Comparison of ENCODE assay signal across 9 mouse cellular contexts in genomic region chr1:44120074-44120406, GRCm38 (mm10). TPM values are rescaled to one million over a fixed set of nuclear protein-coding genes. Genes with fewer than 3 reads are reported as not detected.
A peak's percentile ranks its signal among the peaks of the same experiment; 100 is the strongest.
DNase-seq lines count a peak whose midpoint lies in the region; ATAC-seq and TF ChIP-seq lines count a peak whose summit lies in the region.
"Had no signal": no experiment of that assay in that cellular context is flagged by ENCODE, and none has a peak within 500 bp of the region (broad histone marks: within the 10 kb centered on the region; RNA-seq: fewer than 3 reads in every experiment).

No protein-coding gene starts in this region.

- H3K4me2 ChIP-seq in kidney, postnatal 0 days (ENCODE audit: low read length): peak overlapping the region; percentile 88
- peak overlapping the region; percentile 79 for H3K4me2 ChIP-seq in embryonic facial prominence, embryonic 12.5 days (replicated peaks)
- peak overlapping the region; percentile 56 for H3K4me2 ChIP-seq in intestine, embryonic 14.5 days (ENCODE audit: low read length)
- peak overlapping the region; percentile 91 for H3K4me2 ChIP-seq in myocyte (ENCODE audit: low read depth)

- peak overlapping the region; percentile 65 for H3K9ac ChIP-seq in kidney, postnatal 0 days (ENCODE audit: low read depth, low read length)
- H3K9ac ChIP-seq in embryonic facial prominence, embryonic 12.5 days: peak overlapping the region; percentile 84
- H3K9ac ChIP-seq in intestine, embryonic 14.5 days (ENCODE audit: low read length): peak overlapping the region; percentile 65

- peak overlapping the region; percentile 71 for H3K4me3 ChIP-seq in kidney, postnatal 0 days (replicated peaks; ENCODE audit: low read depth, low read length)
- peak overlapping the region; percentile 75 for H3K4me3 ChIP-seq in embryonic facial prominence, embryonic 12.5 days
- H3K4me3 ChIP-seq in intestine, embryonic 14.5 days (ENCODE audit: low read depth, low read length): peak overlapping the region; percentile 82
- peak overlapping the region; percentile 78 for H3K4me3 ChIP-seq in myocyte

- H3K27ac ChIP-seq in kidney, postnatal 0 days: peak overlapping the region; percentile 95
- peak overlapping the region; percentile 90 for H3K27ac ChIP-seq in embryonic facial prominence, embryonic 12.5 days
- H3K27ac ChIP-seq in intestine, embryonic 14.5 days (ENCODE audit: low read depth): peak overlapping the region; percentile 95

- no peak for DNase-seq in kidney, postnatal 0 days (ENCODE audit: low spot score)
- no peak for DNase-seq in kidney, postnatal 36 days
- DNase-seq in intestine, embryonic 14.5 days (ENCODE audit: low spot score): no peak
- no peak for DNase-seq in retina, embryonic 14.5 days (ENCODE audit: low spot score)
- no peak for DNase-seq in layer of hippocampus, adult 18-20 months (ENCODE audit: low spot score in 2 of 2)
- no peak for DNase-seq in right cerebral cortex, postnatal 25 days

- H3K4me1 ChIP-seq in kidney, postnatal 0 days (replicated peaks; ENCODE audit: insufficient read depth, low read length): no peaks in the 10 kb centered on the region; the same call in 1 of the 2 replicates
- peaks cover 8% of the 10 kb centered on the region for H3K4me1 ChIP-seq in embryonic facial prominence, embryonic 12.5 days
- peaks cover 4% of the 10 kb centered on the region; the same call in 1 of the 2 replicates for H3K4me1 ChIP-seq in intestine, embryonic 14.5 days (replicated peaks; ENCODE audit: control insufficient read depth, insufficient read depth, low read length)

- WGBS in kidney, postnatal 0 days: 1% methylated on average over 6 of the region's 6 CpGs
- 5% methylated on average over 6 of the region's 6 CpGs for WGBS in embryonic facial prominence, embryonic 12.5 days
- WGBS in intestine, embryonic 14.5 days: 4% methylated on average over 6 of the region's 6 CpGs

- H3ac ChIP-seq in myocyte (ENCODE audit: control insufficient read depth, insufficient read length): peak overlapping the region; percentile 82

- H3K9me3 ChIP-seq in kidney, postnatal 0 days (replicated peaks; ENCODE audit: low read length): no peaks in the 10 kb centered on the region
- no peaks in the 10 kb centered on the region for H3K9me3 ChIP-seq in embryonic facial prominence, embryonic 12.5 days
- no peaks in the 10 kb centered on the region for H3K9me3 ChIP-seq in intestine, embryonic 14.5 days (ENCODE audit: control insufficient read depth, low read length)

- ATAC-seq in kidney, postnatal 0 days (replicated peaks; ENCODE audit: low FRiP score, low read depth): no peak; the same call in 1 of the 2 replicates
- ATAC-seq in embryonic facial prominence, embryonic 12.5 days (ENCODE audit: insufficient number of reproducible peaks, insufficient read depth, low FRiP score, low TSS enrichment): no peak
- ATAC-seq in intestine, embryonic 14.5 days (replicated peaks; ENCODE audit: low FRiP score, low TSS enrichment, low read depth): peak; percentile 37

- no peaks in the 10 kb centered on the region for H3K27me3 ChIP-seq in kidney, postnatal 0 days (ENCODE audit: insufficient read depth, low read length)
- no peaks in the 10 kb centered on the region for H3K27me3 ChIP-seq in embryonic facial prominence, embryonic 12.5 days
- H3K27me3 ChIP-seq in intestine, embryonic 14.5 days (replicated peaks; ENCODE audit: control insufficient read depth, insufficient read depth, low read length): no peaks in the 10 kb centered on the region
- H3K27me3 ChIP-seq in myocyte (ENCODE audit: control insufficient read depth, insufficient read depth, insufficient read length): no peaks in the 10 kb centered on the region

- TF ChIP-seq CTCF in kidney, postnatal 0 days (IDR thresholded peaks at IDR 0.05; ENCODE audit: low read depth): no peak

- H3K36me3 ChIP-seq in kidney, postnatal 0 days (ENCODE audit: insufficient read depth, low read length): no peaks in the 10 kb centered on the region
- peaks cover 23% of the 10 kb centered on the region for H3K36me3 ChIP-seq in embryonic facial prominence, embryonic 12.5 days
- peaks cover 19% of the 10 kb centered on the region for H3K36me3 ChIP-seq in intestine, embryonic 14.5 days (ENCODE audit: control insufficient read depth, insufficient read depth, low read length)
- peaks cover 15% of the 10 kb centered on the region for H3K36me3 ChIP-seq in myocyte (ENCODE audit: control insufficient read depth, insufficient read depth)

- no peak for TF ChIP-seq POLR2A in myocyte (IDR thresholded peaks at IDR 0.05; ENCODE audit: insufficient read length, low read depth)

- peaks cover 24% of the 10 kb centered on the region for H3K79me2 ChIP-seq in myocyte (ENCODE audit: control insufficient read depth, insufficient read depth)

TF ChIP-seq in myocyte, 11 proteins besides CTCF, POLR2A, EP300 and RAD21:
- TF ChIP-seq REST (IDR thresholded peaks at IDR 0.05; ENCODE audit: insufficient read depth, insufficient read length) (no peak), TCF3 (IDR thresholded peaks at IDR 0.05; ENCODE audit: insufficient read length, low read depth) (no peak), E2F4 (IDR thresholded peaks at IDR 0.05; ENCODE audit: insufficient read depth) (no peak), TCF12 (IDR thresholded peaks at IDR 0.05; ENCODE audit: insufficient read depth, poor library complexity, severe bottlenecking) (no peak), USF1 (IDR thresholded peaks at IDR 0.05; ENCODE audit: low read depth) (no peak), MYOG (IDR thresholded peaks at IDR 0.05; ENCODE audit: control insufficient read depth in 1 of 3, insufficient read depth in 1 of 3, insufficient read length in 2 of 3, low read depth in 2 of 3) (no peak), MAX (IDR thresholded peaks at IDR 0.05; ENCODE audit: low read depth) (no peak), MYOD1 (IDR thresholded peaks at IDR 0.05; ENCODE audit: control insufficient read depth in 1 of 3, insufficient read length in 2 of 3, low read depth in 2 of 3) (no peak), POLR2AphosphoS2 (IDR thresholded peaks at IDR 0.05; ENCODE audit: insufficient read length, low read depth) (no peak), CEBPB (IDR thresholded peaks at IDR 0.05; ENCODE audit: insufficient read depth, poor library complexity, severe bottlenecking) (no peak), SRF (IDR thresholded peaks at IDR 0.05; ENCODE audit: control insufficient read depth, insufficient read length, low read depth) (no peak)

RNA-seq across cellular contexts. Expression of gene Bivm, which starts 1.3 kb away (rescaled TPM):
- 16.4 and 17.0 TPM in 2 replicates for polyA plus RNA-seq in kidney, postnatal 0 days (2015; fragmentation: Nextera tagmentation; extraction: Ambion mirVana)
- polyA plus RNA-seq in embryonic facial prominence, embryonic 12.5 days (2016; fragmentation: Nextera tagmentation; extraction: Ambion mirVana): 26.4 and 31.5 TPM in 2 replicates
- 20.4 and 24.5 TPM in 2 replicates for polyA plus RNA-seq in intestine, embryonic 14.5 days (2014; fragmentation: Nextera tagmentation; extraction: Ambion mirVana)
- polyA plus RNA-seq in myocyte (2012; fragmentation: generic; extraction: Trizol): 8.1 TPM
- 10 to 100 TPM; 33.9 to 38.2 TPM for total RNA-seq in layer of hippocampus, adult 18-20 months (2021)

RNA-seq across cellular contexts. Expression of gene Kdelc1, which starts 1.4 kb away (rescaled TPM):
- polyA plus RNA-seq in kidney, postnatal 0 days (2015; fragmentation: Nextera tagmentation; extraction: Ambion mirVana): 45.8 and 53.8 TPM in 2 replicates
- polyA plus RNA-seq in embryonic facial prominence, embryonic 12.5 days (2016; fragmentation: Nextera tagmentation; extraction: Ambion mirVana): 69.9 and 80.1 TPM in 2 replicates
- polyA plus RNA-seq in intestine, embryonic 14.5 days (2014; fragmentation: Nextera tagmentation; extraction: Ambion mirVana): 58.4 and 65.0 TPM in 2 replicates
- 17.3 TPM for polyA plus RNA-seq in myocyte (2012; fragmentation: generic; extraction: Trizol)
- 10 to 100 TPM in 1 of 2 experiments, 1 to 10 TPM in 1; 9.5 to 10.3 TPM for total RNA-seq in layer of hippocampus, adult 18-20 months (2021)

RNA-seq across cellular contexts. Expression of gene Tex30, which starts 17.8 kb away (rescaled TPM):
- 60.8 and 63.2 TPM in 2 replicates for polyA plus RNA-seq in kidney, postnatal 0 days (2015; fragmentation: Nextera tagmentation; extraction: Ambion mirVana)
- polyA plus RNA-seq in embryonic facial prominence, embryonic 12.5 days (2016; fragmentation: Nextera tagmentation; extraction: Ambion mirVana): 76.1 and 79.0 TPM in 2 replicates
- 83.9 and 88.1 TPM in 2 replicates for polyA plus RNA-seq in intestine, embryonic 14.5 days (2014; fragmentation: Nextera tagmentation; extraction: Ambion mirVana)
- 6.5 TPM for polyA plus RNA-seq in myocyte (2012; fragmentation: generic; extraction: Trizol)
- total RNA-seq in layer of hippocampus, adult 18-20 months (2021): 1 to 10 TPM; 7.5 to 9.9 TPM

RNA-seq across cellular contexts. Expression of gene Ercc5, which starts 27.5 kb away (rescaled TPM):
- polyA plus RNA-seq in kidney, postnatal 0 days (2015; fragmentation: Nextera tagmentation; extraction: Ambion mirVana): 14.1 TPM in 2 replicates
- 33.0 and 35.9 TPM in 2 replicates for polyA plus RNA-seq in embryonic facial prominence, embryonic 12.5 days (2016; fragmentation: Nextera tagmentation; extraction: Ambion mirVana)
- polyA plus RNA-seq in intestine, embryonic 14.5 days (2014; fragmentation: Nextera tagmentation; extraction: Ambion mirVana): 18.4 and 18.5 TPM in 2 replicates
- polyA plus RNA-seq in myocyte (2012; fragmentation: generic; extraction: Trizol): 5.1 TPM
- total RNA-seq in layer of hippocampus, adult 18-20 months (2021): 10 to 100 TPM; 17.5 to 19.7 TPM

RNA-seq across cellular contexts. Expression of gene Gm8251, which starts 58.3 kb away (rescaled TPM):
- polyA plus RNA-seq in kidney, postnatal 0 days (2015; fragmentation: Nextera tagmentation; extraction: Ambion mirVana): 0.03 TPM in 1 of 2 replicates, not detected in the other
- 0.03 and 0.06 TPM in 2 replicates for polyA plus RNA-seq in embryonic facial prominence, embryonic 12.5 days (2016; fragmentation: Nextera tagmentation; extraction: Ambion mirVana)
- 0.04 and 0.13 TPM in 2 replicates for polyA plus RNA-seq in intestine, embryonic 14.5 days (2014; fragmentation: Nextera tagmentation; extraction: Ambion mirVana)
- not detected for polyA plus RNA-seq in myocyte (2012; fragmentation: generic; extraction: Trizol)
- not detected for total RNA-seq in layer of hippocampus, adult 18-20 months (2021)
- total RNA-seq: gastrocnemius, postnatal 36 days had no signal
